9 mouse cellular contexts compared by ENCODE assay signal in the genomic region with DNA sequence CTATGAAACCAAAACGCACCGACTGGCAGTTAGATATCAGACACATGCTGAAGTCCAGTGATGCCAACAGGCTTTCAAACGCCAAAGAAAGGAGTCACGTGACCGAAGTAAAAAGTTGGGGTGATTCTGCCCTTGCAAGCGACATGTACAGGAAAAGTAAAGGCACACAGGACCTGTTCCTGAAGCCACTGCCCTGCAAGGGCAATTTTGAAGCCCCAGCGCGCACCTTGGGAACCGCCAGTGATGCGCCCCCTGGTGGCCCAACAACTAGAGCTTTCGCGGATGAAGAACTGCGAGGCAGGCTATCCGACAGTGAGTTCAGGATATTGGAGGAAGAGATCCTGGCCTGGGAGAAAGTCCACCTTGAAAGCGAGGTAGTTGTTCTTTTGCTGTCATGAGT. TPM values are rescaled to one million over a fixed set of nuclear protein-coding genes. Genes with fewer than 3 reads are reported as not detected.
DNase-seq lines count a peak whose midpoint lies in the region; ATAC-seq and TF ChIP-seq lines count a peak whose summit lies in the region.
"Had no signal": no experiment of that assay in that cellular context is flagged by ENCODE, and none has a peak within 500 bp of the region (broad histone marks: within the 10 kb centered on the region; RNA-seq: fewer than 3 reads in every experiment).

No protein-coding gene starts in this region.

- H3K27me3 ChIP-seq in midbrain, embryonic 14.5 days (ENCODE audit: control insufficient read depth, insufficient read depth, low read length): no peaks in the 10 kb centered on the region
- no peaks in the 10 kb centered on the region for H3K27me3 ChIP-seq in midbrain, embryonic 15.5 days (replicated peaks)
- no peaks in the 10 kb centered on the region for H3K27me3 ChIP-seq in kidney, adult 2 months (replicated peaks; ENCODE audit: control insufficient read depth, insufficient read depth, low read length)
- H3K27me3 ChIP-seq in liver, embryonic 14.5 days (ENCODE audit: control insufficient read depth, insufficient read depth, low read length): no peaks in the 10 kb centered on the region

- no peak overlapping the region for H3K27ac ChIP-seq in midbrain, embryonic 14.5 days (replicated peaks; ENCODE audit: low read depth, low read length)
- H3K27ac ChIP-seq in midbrain, embryonic 15.5 days: no peak overlapping the region
- H3K27ac ChIP-seq in kidney, adult 2 months (ENCODE audit: insufficient read depth, low read depth, low read length): no peak overlapping the region
- H3K27ac ChIP-seq in liver, embryonic 14.5 days: no peak overlapping the region
- H3K27ac ChIP-seq: heart, embryonic 13.5 days had no signal

- ATAC-seq in midbrain, embryonic 14.5 days (ENCODE audit: low FRiP score, low TSS enrichment): no peak
- ATAC-seq in midbrain, embryonic 15.5 days (replicated peaks): no peak
- no peak for ATAC-seq in liver, embryonic 14.5 days (ENCODE audit: insufficient read depth)

- H3K4me3 ChIP-seq in midbrain, embryonic 14.5 days (replicated peaks; ENCODE audit: low read depth, low read length): no peak overlapping the region
- no peak overlapping the region for H3K4me3 ChIP-seq in midbrain, embryonic 15.5 days
- no peak overlapping the region for H3K4me3 ChIP-seq in kidney, adult 2 months (ENCODE audit: insufficient read depth, low read depth, low read length)
- no peak overlapping the region for H3K4me3 ChIP-seq in liver, embryonic 14.5 days (ENCODE audit: insufficient read depth in 1 of 2, low read depth in 2 of 2, low read length in 2 of 2)
- H3K4me3 ChIP-seq: heart, embryonic 13.5 days had no signal

- TF ChIP-seq POLR2A in brain, embryonic 14.5 days (IDR thresholded peaks at IDR 0.05; ENCODE audit: borderline replicate concordance, extremely low read depth, insufficient read depth, insufficient read length, poor library complexity, severe bottlenecking): no peak
- no peak for TF ChIP-seq POLR2A in kidney, adult 2 months (IDR thresholded peaks at IDR 0.05; ENCODE audit: low read depth, low read length)

- H3K9ac ChIP-seq in midbrain, embryonic 14.5 days (replicated peaks; ENCODE audit: low read length): no peak overlapping the region
- no peak overlapping the region for H3K9ac ChIP-seq in midbrain, embryonic 15.5 days
- H3K9ac ChIP-seq in liver, embryonic 14.5 days (replicated peaks): no peak overlapping the region
- H3K9ac ChIP-seq: heart, embryonic 13.5 days had no signal

- no peak overlapping the region for H3K4me2 ChIP-seq in midbrain, embryonic 14.5 days (ENCODE audit: low read length)
- H3K4me2 ChIP-seq in midbrain, embryonic 15.5 days: no peak overlapping the region
- H3K4me2 ChIP-seq in liver, embryonic 14.5 days (ENCODE audit: low read depth): no peak overlapping the region
- H3K4me2 ChIP-seq: heart, embryonic 13.5 days had no signal

- 25% methylated on average over 15 of the region's 15 CpGs for WGBS in midbrain, embryonic 14.5 days
- WGBS in midbrain, embryonic 15.5 days: 26% methylated on average over 15 of the region's 15 CpGs
- WGBS in kidney, adult 2 months: 19% methylated on average over 15 of the region's 15 CpGs
- WGBS in liver, embryonic 14.5 days (ENCODE audit: insufficient replicate concordance): 15% methylated on average over 15 of the region's 15 CpGs

- no peak for TF ChIP-seq EP300 in liver, embryonic 14.5 days (IDR thresholded peaks at IDR 0.05; ENCODE audit: low read depth)

- H3K36me3 ChIP-seq in midbrain, embryonic 14.5 days (ENCODE audit: control insufficient read depth, insufficient read depth, low read length): no peaks in the 10 kb centered on the region
- no peaks in the 10 kb centered on the region for H3K36me3 ChIP-seq in midbrain, embryonic 15.5 days (replicated peaks)
- no peaks in the 10 kb centered on the region for H3K36me3 ChIP-seq in kidney, adult 2 months (ENCODE audit: control insufficient read depth, insufficient read depth, low read length)
- H3K36me3 ChIP-seq in liver, embryonic 14.5 days (replicated peaks; ENCODE audit: control insufficient read depth, insufficient read depth, low read depth): no peaks in the 10 kb centered on the region
- H3K36me3 ChIP-seq: heart, embryonic 13.5 days had no signal

- H3K4me1 ChIP-seq in midbrain, embryonic 14.5 days (ENCODE audit: control insufficient read depth, insufficient read depth, low read length): no peaks in the 10 kb centered on the region
- no peaks in the 10 kb centered on the region for H3K4me1 ChIP-seq in midbrain, embryonic 15.5 days
- H3K4me1 ChIP-seq in kidney, adult 2 months (ENCODE audit: control insufficient read depth, insufficient read depth, low read length): no peaks in the 10 kb centered on the region; the same call in 1 of the 2 replicates
- H3K4me1 ChIP-seq in liver, embryonic 14.5 days (replicated peaks; ENCODE audit: control insufficient read depth in 2 of 2, insufficient read depth in 2 of 2, low read length in 1 of 2): no peaks in the 10 kb centered on the region
- H3K4me1 ChIP-seq: heart, embryonic 13.5 days had no signal

- no peaks in the 10 kb centered on the region for H3K9me3 ChIP-seq in midbrain, embryonic 14.5 days (ENCODE audit: control insufficient read depth, low read length)
- no peaks in the 10 kb centered on the region for H3K9me3 ChIP-seq in midbrain, embryonic 15.5 days
- H3K9me3 ChIP-seq in liver, embryonic 14.5 days (ENCODE audit: control insufficient read depth, low read length): no peaks in the 10 kb centered on the region
- H3K9me3 ChIP-seq: heart, embryonic 13.5 days had no signal

- peak; percentile 81 for TF ChIP-seq CTCF in brain, embryonic 14.5 days (IDR thresholded peaks at IDR 0.05; ENCODE audit: borderline replicate concordance, extremely low read depth, insufficient read depth, insufficient read length)
- peak; percentile 83 for TF ChIP-seq CTCF in kidney, adult 2 months (conservative IDR thresholded peaks at IDR 0.05; ENCODE audit: insufficient read depth, insufficient read length, low read depth, low read length)
- peak; percentile 96 for TF ChIP-seq CTCF in liver, embryonic 14.5 days (IDR thresholded peaks at IDR 0.05; ENCODE audit: low read depth)

- peak; percentile 86 for DNase-seq in midbrain, embryonic 14.5 days
- peak; percentile 77 for DNase-seq in brain, embryonic 14.5 days (ENCODE audit: low read depth)
- DNase-seq in forelimb bud, embryonic 11.5 days (ENCODE audit: low read depth, low spot score): peak; percentile 55
- peak; percentile 80 for DNase-seq in kidney, adult 2 months
- peak; percentile 41 to 44 (median 44) for DNase-seq in liver, embryonic 14.5 days (ENCODE audit: low read depth in 3 of 3, low spot score in 3 of 3)
- peak; percentile 77 for DNase-seq in retina, postnatal 1 day
- DNase-seq in urinary bladder, adult 18-20 months (ENCODE audit: low spot score in 2 of 2): peak; percentile 51 to 69

RNA-seq across cellular contexts. Expression of gene Ankrd36, which starts 59.5 kb away (rescaled TPM):
- polyA plus RNA-seq in midbrain, embryonic 14.5 days (2014; fragmentation: Nextera tagmentation; extraction: Ambion mirVana): not detected in 2 replicates
- 0.12 and 0.13 TPM in 2 replicates for polyA plus RNA-seq in midbrain, embryonic 15.5 days (2015; fragmentation: Nextera tagmentation; extraction: Ambion mirVana)
- 0.08 TPM in 1 of 2 replicates, not detected in the other for polyA plus RNA-seq in brain, embryonic 14.5 days (2012; rRNA removed)
- 0.03 and 0.10 TPM in 2 replicates for polyA plus RNA-seq in kidney, adult 2 months (2012; rRNA removed)
- polyA plus RNA-seq in liver, embryonic 14.5 days (2012; rRNA removed): 0.17 and 0.66 TPM in 2 replicates
- 0.80 and 1.2 TPM in 2 replicates for polyA plus RNA-seq in liver, embryonic 14.5 days (2014; fragmentation: Nextera tagmentation; extraction: Ambion mirVana)
- polyA plus RNA-seq: heart, embryonic 13.5 days had no signal
